Mouse (Mus musculus): ENCODE measurements around the gene Dnajc17. TPM values are rescaled to one million over a fixed set of nuclear protein-coding genes. Genes with fewer than 3 reads are reported as not detected.
A peak's percentile ranks its signal among the peaks of the same experiment; 100 is the strongest.

Dnajc17 gene
- polyA plus RNA-seq (2012; rRNA removed): 3.6 and 4.0 TPM in 2 replicates

DNA sequence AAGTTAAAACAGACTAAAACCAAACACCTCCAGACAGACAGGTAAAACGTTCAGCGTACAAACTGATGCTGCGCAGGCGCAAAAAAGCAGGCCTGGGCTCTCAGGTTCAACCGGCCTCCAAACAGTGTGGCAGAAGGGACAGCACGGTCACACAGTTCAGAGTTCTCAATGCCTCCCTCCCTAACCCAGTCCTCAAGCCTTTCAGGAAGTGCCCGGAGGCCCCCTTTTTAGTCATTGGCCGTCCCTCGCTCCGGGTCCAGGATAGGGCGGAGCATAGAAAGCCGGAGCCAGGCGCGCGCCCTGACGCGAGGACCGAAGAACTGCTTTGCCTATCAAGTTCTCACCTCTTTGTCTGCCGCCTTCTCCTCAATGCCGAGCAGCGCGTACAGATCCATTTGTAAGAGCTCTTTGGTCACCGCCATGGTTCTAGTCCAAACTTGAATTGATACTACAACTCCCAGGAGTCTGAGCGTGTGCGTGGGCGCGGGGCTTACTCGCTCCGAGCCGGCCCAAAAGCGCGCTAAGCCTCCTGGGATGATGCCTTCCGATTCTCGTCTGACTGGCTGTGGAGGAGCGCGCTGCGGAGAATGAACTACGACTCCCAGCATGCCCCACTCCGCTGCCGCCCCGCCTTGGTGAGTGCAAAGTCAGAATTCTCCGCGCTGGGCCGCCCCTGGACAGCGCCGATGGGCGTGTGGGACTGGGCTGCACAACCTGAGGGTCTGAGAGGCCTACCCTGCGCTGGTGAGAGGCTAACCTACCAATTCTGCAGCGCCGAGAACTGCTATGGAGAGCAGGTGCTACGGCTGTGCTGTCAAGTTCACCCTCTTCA is at the start of gene Dnajc17, which contains the start of gene Zfyve19:
Gene Dnajc17 (minus strand): TSS at position 452 of the 832 bp plus-strand sequence.
Gene Zfyve19 (plus strand): TSS at position 274 of the 832 bp plus-strand sequence.
- peak; percentile 87 for DNase-seq (ENCODE audit: low read depth, low spot score)
- WGBS: 1% methylated on average over 51 of the region's 51 CpGs

DNA sequence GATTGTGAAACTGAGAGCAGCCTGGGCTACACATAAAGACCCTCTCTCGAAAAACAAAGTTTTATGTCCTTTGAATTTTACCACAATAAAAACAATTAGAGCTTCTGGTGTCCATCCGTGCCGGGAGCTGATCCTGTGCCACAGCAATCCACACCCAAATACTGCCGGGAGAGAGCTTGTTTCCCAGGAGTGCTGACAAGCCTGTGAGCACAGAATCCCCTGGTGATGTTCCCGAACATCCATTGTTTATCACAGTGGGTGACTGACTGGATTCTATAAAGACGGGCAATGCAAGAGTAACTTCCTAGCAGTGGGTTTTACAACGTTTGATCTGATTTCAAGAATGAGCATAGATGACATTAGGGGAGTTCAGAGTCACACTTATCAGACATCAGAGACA is 46.4 kb upstream of the Dnajc17 start:
- WGBS: 12% methylated on average over 7 of the region's 7 CpGs
- no peak for DNase-seq (ENCODE audit: low read depth, low spot score)

DNA sequence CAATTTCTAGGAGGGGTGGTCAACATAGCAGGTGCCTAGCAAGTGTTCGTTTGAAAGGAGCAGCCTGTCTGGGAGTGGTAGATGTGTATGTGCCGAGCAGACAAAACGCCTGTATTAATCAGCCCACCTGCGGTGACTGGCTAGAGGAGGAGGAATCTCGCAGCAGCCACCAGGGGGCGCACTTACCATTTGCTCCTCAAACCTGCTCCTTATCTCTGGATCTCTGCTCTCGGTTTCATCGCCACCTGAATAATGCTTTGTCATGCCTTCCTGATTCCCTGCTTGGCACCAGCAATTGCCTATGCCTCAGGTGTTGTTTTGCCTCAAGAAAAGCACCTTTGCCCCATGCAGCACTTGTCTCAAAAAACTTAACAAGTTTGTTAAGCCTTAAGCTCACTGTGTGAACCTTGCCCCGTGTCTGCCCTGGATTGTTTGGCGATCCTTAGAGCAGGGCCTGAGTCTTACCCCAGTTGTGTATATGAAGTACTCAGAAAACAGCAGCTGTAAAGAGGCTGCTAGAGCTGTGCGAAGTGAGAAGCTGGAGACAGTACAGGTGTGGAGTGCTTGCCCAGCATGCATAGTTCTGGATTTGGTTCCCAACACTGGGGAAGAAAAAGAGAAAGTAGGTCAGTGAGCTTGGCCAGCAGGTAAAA is 42.4 kb upstream of the Dnajc17 start:
- 5% methylated on average over 11 of the region's 11 CpGs for WGBS
- DNase-seq (ENCODE audit: low read depth, low spot score): no peak

DNA sequence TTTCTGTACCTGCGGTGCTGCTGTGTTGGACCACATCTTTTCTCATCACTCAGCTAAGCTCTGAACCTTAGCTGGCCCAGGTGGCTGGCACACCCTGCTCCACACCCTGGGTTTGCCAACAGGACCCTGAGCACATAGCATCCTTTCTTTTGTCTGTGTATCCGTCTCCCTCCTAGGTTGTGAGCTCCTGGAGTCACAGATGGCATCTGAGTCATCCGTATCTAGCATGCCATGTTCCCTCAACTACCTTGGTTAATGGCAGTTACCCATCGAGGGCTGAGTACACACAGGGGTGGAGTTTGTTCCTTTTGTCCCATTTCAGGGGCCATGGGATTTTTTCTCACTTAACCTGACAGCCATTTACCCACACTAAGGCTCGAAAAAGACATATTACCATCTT is 41.8 kb upstream of the Dnajc17 start:
- DNase-seq (ENCODE audit: low read depth, low spot score): no peak
- 32% methylated on average over 5 of the region's 5 CpGs for WGBS

GRCm38 (mm10) chr2:119249592-119250061 is 41.0 kb upstream of the Dnajc17 start:
- 34% methylated on average over 4 of the region's 4 CpGs for WGBS

DNA sequence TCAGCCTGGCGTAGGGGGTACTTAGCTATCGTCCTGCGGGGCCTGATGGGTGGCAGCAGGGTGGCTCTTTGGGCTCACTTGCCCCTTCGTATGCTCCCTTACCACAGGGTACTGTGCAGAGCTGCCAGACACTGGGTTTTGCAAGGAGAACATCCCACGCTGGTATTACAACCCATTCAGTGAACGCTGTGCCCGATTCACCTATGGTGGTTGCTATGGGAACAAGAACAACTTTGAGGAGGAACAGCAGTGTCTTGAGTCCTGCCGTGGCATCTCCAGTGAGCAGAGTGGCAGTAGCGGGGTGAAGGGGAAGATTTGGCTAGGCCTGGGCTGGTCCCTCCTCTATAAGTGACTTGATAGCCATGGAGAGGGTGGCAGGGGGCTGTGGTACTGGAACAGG is 39.3 kb upstream of the Dnajc17 start:
- 82% methylated on average over 9 of the region's 9 CpGs for WGBS
- no peak for DNase-seq (ENCODE audit: low read depth, low spot score)

More at GRCm38 (mm10) chr2:119249592-119250061, 41.0 kb upstream of the Dnajc17 start:
- DNase-seq (ENCODE audit: low read depth, low spot score): no peak

- WGBS: 72% methylated on average over 7 of the region's 7 CpGs
- DNase-seq (ENCODE audit: low read depth, low spot score): no peak
Measured at GRCm38 (mm10) chr2:119245246-119245645, 36.7 kb upstream of the Dnajc17 start.

GRCm38 (mm10) chr2:119242548-119242947 is 34.0 kb upstream of the Dnajc17 start:
- WGBS: 18% methylated on average over 9 of the region's 9 CpGs
- DNase-seq (ENCODE audit: low read depth, low spot score): no peak

DNA sequence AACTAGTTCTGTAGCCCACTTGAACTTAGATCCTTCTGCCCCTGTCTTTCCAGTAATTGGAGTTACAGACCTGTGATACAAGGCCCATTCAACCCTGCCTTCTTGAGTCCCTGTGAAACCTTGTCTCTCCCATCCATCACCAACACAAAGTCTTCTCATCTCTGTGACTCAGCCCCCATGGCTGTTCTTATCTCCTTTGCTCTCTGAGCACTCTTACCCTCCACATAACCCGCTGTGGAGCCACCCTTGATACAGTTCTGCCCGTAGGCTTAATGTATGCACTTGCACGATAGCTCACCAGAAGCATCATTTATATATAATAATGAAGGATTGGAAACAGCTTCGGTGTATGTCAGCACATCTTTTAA is 32.2 kb upstream of the Dnajc17 start:
- no peak for DNase-seq (ENCODE audit: low read depth, low spot score)
- WGBS: 62% methylated on average over 4 of the region's 4 CpGs

DNA sequence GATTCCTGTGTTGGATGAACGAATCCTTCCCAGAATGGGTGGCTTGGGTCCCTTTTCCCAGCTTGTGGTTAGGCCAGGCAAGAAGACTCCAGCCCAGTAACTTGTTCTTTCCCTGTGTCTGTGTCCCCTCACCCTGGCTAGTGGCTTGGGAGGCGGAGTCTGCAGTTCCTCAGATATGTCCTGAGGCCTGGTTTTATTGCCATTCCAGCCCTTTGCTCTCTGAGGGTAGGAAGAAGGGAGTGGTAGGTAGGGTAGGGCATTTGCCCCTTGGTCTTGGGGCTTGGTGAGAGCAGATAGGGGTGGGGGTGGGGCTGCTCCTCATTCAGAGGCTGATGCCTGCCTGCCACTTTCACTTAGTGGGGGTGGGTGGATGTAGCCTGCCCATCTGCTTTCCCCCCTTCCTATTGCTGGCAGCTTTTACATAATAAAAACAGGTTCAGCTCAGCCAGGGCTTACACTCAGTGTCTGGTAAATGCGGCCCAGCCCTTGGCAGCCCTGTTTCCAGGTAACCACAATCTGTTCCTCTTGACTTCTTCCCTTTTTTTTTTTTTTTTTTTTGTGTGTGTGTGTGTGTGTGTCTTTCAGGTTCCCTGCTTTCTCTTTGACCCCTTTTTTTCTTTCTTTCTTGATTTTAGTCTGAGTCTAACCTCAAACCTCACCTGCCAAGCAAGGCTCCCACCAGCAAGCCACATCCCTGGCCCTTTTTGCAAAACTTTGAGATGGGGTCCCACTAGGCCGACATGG is 31.7 kb upstream of the Dnajc17 start:
- WGBS: 25% methylated on average over 4 of the region's 4 CpGs

GRCm38 (mm10) chr2:119238671-119239070 is 30.1 kb upstream of the Dnajc17 start:
- DNase-seq (ENCODE audit: low read depth, low spot score): no peak
- 23% methylated on average over 2 of the region's 2 CpGs for WGBS

More for the DNA sequence above, 31.7 kb upstream of the Dnajc17 start:
- DNase-seq (ENCODE audit: low read depth, low spot score): no peak

DNA sequence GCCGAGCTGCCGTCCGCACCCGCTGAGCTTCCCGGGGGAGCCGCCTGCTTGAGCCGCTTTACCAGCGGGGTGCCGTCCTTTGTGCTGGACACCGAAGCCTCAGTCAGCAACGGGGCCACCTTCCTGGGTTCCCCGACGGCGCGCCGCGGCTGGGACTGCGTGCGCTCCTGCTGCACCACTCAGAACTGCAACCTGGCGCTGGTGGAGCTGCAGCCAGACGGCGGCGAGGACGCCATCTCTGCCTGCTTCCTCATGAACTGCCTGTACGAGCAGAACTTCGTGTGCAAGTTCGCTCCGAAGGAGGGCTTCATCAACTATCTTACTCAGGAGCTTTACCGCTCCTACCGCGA is 29.3 kb upstream of the Dnajc17 start:
- 2% methylated on average over 31 of the region's 31 CpGs for WGBS
- DNase-seq (ENCODE audit: low read depth, low spot score): no peak

GRCm38 (mm10) chr2:119237210-119237870 is 28.7 kb upstream of the Dnajc17 start, which contains the start of gene Spint1:
Gene Spint1 (plus strand): TSS chr2:119237362.
- under 1% methylated on average over 73 of the region's 73 CpGs for WGBS
- DNase-seq (ENCODE audit: low read depth, low spot score): no peak

DNA sequence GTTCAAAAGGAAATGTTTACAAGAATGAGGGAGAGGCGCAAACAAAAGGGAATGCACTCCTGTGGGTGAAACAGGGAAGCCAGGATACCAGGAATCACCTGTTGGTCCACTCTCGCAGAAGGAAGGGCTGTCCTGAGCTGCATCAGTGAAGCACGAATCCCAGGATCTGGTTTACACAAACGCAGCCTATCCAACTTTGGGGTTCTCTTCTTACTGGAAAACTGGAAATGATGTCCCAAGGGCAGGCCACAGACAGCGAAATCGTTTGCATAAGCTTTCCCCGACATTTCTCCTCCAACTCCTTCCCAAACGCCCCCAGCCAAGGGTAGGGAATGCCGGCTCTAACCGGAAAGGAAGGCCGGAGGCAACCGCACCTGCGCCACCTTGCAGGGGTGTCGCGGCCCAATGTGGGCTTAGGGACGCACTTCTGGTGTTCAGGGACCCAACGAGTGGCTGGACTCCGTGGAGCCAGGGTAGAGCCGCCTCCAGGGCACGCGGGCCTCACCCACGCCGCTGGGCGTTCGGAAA is 28.2 kb upstream of the Dnajc17 start:
- WGBS: 9% methylated on average over 25 of the region's 25 CpGs
- no peak for DNase-seq (ENCODE audit: low read depth, low spot score)

- no peak for DNase-seq (ENCODE audit: low read depth, low spot score)
- 28% methylated on average over 6 of the region's 6 CpGs for WGBS
Measured at GRCm38 (mm10) chr2:119229775-119230704, 21.4 kb upstream of the Dnajc17 start, which contains the start of gene Ppp1r14d. Gene Ppp1r14d (minus strand): TSS chr2:119229906.

GRCm38 (mm10) chr2:119209176-119209507 is 547 bp upstream of the Dnajc17 start:
- DNase-seq (ENCODE audit: low read depth, low spot score): no peak
- under 1% methylated on average over 13 of the region's 13 CpGs for WGBS

DNA sequence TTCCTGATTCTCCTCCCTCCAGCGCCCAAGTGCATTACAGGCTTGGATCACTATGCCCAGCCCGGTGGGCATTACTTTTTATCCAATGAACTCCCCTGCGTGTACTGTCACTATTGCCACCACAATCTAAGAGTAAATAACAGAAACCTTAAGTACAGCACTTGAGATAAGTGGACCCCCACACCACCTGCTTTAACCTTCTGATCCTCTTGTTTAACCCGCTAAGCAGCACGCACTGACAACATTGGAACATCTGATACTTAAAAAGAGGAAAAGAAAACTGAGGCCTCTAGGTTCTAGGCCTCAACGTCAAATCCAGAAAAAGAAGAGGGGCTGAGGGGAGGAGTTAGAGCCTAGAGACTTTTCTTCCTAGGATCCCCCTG is 643 bp downstream of the Dnajc17 start:
- 7% methylated on average over 6 of the region's 6 CpGs for WGBS

DNA sequence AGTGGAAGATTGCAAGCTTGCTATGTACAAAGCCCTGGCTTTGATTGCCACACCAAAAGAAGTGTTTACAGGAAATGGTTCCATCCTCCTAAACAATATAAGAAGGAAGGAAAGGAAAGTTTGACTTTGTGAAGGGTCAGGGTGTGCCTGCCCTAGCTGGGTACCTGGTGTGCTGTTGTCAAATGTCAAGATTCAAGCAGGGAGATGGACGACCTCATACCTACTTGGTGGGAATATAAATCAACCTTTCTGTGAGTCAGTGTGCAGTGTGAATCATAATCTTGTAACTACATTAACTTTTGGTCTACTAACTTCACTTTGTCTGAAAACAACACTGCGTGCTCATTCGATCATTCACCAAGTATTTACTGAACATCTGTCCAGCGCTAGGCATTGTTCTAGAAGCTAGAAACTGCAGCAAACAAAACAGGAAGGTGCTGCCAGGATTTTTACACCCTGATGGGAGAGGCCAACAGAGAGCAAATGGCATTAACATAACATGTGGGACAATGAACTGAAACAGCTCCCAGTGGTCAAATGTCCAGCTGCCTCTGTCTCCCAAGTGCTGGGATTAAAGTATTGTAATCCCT is 4.6 kb downstream of the Dnajc17 start:
- DNase-seq (ENCODE audit: low read depth, low spot score): peak; percentile 13
- WGBS: 39% methylated on average over 4 of the region's 4 CpGs

More for the DNA sequence above, 643 bp downstream of the Dnajc17 start:
- no peak for DNase-seq (ENCODE audit: low read depth, low spot score)
